Mouse (Mus musculus) CH12.LX (cell line): ENCODE measurements around the gene Rhbg. TPM values are rescaled to one million over a fixed set of nuclear protein-coding genes. Genes with fewer than 3 reads are reported as not detected.

Experiments
- DNase-seq: peaks from one replicate; pipeline ENCODE4 v3.0.0-alpha.2; 2013; ENCODE audit errors: extremely low read depth
- H3K27ac ChIP-seq: 2 replicates; pipeline ENCODE4 v1.5.1; 2012; ENCODE audit warnings: low read depth, mild to moderate bottlenecking, control low read depth, moderate library complexity; ENCODE audit not compliant: insufficient read depth
- H3K27me3 ChIP-seq: replicated peaks from 2 replicates; pipeline ENCODE3; 2012; ENCODE audit warnings: inconsistent platforms
- H3K36me3 ChIP-seq, 2 experiments: replicated peaks in 1 of 2; 2 replicates each; pipeline versions ENCODE3 to v1.6.1; 2012; ENCODE audit warnings: inconsistent platforms in 1 of 2, low read length in 1 of 2, mild to moderate bottlenecking in 1 of 2, mixed read lengths in 1 of 2, moderate library complexity in 1 of 2; ENCODE audit not compliant: control insufficient read depth in 1 of 2, insufficient read depth in 1 of 2
- H3K4me1 ChIP-seq, 2 experiments: 2 replicates each; pipeline ENCODE4 v1.6.1; 2012; ENCODE audit warnings: inconsistent platforms in 1 of 2, moderate library complexity in 1 of 2; ENCODE audit not compliant: insufficient read depth in 2 of 2, control insufficient read depth in 1 of 2
- H3K4me2 ChIP-seq: 2 replicates; pipeline ENCODE4 v1.6.1; 2012; ENCODE audit warnings: low read depth, mild to moderate bottlenecking, control low read depth; ENCODE audit not compliant: poor library complexity, insufficient read depth, severe bottlenecking
- H3K4me3 ChIP-seq, 3 experiments: fragments of 150-350 bp in 1 of 3; sonication (generic) in 1 of 3; replicated peaks in 1 of 3; 2 replicates each; pipeline versions ENCODE3 to v1.5.1; 2011 to 2012; ENCODE audit warnings: low read depth in 2 of 3, low read length in 2 of 3, mild to moderate bottlenecking in 2 of 3, moderate library complexity in 2 of 3, control low read depth in 1 of 3, improper control_type of control experiment in 1 of 3, inconsistent platforms in 1 of 3, mixed read lengths in 1 of 3; ENCODE audit not compliant: poor library complexity in 1 of 3
- H3K79me2 ChIP-seq: replicated peaks from 2 replicates; pipeline ENCODE4 v1.6.1; 2012; ENCODE audit warnings: mild to moderate bottlenecking, moderate library complexity; ENCODE audit not compliant: control insufficient read depth, poor library complexity, insufficient read depth, severe bottlenecking; ENCODE audit errors: extremely low read depth
- H3K9ac ChIP-seq: 2 replicates; pipeline ENCODE4 v1.6.1; 2012; ENCODE audit warnings: low read depth, mild to moderate bottlenecking, control low read depth, moderate library complexity; ENCODE audit not compliant: insufficient read depth
- H3K9me3 ChIP-seq: replicated peaks from 2 replicates; pipeline ENCODE3; 2012; ENCODE audit warnings: low read length, inconsistent platforms, mixed read lengths
- BHLHE40 ChIP-seq: IDR thresholded peaks from 2 replicates; pipeline ENCODE4 v1.6.1; 2011; ENCODE audit warnings: mild to moderate bottlenecking, low read depth, low read length, improper control_type of control experiment
- CHD1 ChIP-seq: IDR thresholded peaks from 2 replicates; pipeline ENCODE4 v1.6.1; 2012; ENCODE audit warnings: low read depth, low read length, improper control_type of control experiment, inconsistent platforms
- CHD2 ChIP-seq: IDR thresholded peaks from 2 replicates; pipeline ENCODE4 v1.6.1; 2011; ENCODE audit warnings: low read length, improper control_type of control experiment
- E2F4 ChIP-seq: IDR thresholded peaks from 2 replicates; pipeline ENCODE4 v1.6.1; 2011; ENCODE audit warnings: low read depth, low read length, improper control_type of control experiment; ENCODE audit not compliant: insufficient replicate concordance
- ELF1 ChIP-seq: IDR thresholded peaks from 2 replicates; pipeline ENCODE4 v1.6.1; 2014; ENCODE audit warnings: low read depth, mild to moderate bottlenecking, inconsistent platforms, low read length, improper control_type of control experiment
- ETS1 ChIP-seq: conservative IDR thresholded peaks from 2 replicates; pipeline ENCODE4 v1.6.1; 2012; ENCODE audit warnings: low read depth, mild to moderate bottlenecking, inconsistent platforms, low read length, improper control_type of control experiment, moderate library complexity
- IRF4 ChIP-seq: IDR thresholded peaks from 2 replicates; pipeline ENCODE4 v1.6.1; 2014; ENCODE audit warnings: low read depth, mild to moderate bottlenecking, inconsistent platforms, low read length, improper control_type of control experiment
- KAT2A ChIP-seq: IDR thresholded peaks from 2 replicates; pipeline ENCODE4 v1.6.1; 2012; ENCODE audit warnings: low read length, improper control_type of control experiment, inconsistent platforms; ENCODE audit not compliant: insufficient replicate concordance
- MAX ChIP-seq: IDR thresholded peaks from 2 replicates; pipeline ENCODE4 v1.6.1; 2011; ENCODE audit warnings: low read length, improper control_type of control experiment
- MEF2A ChIP-seq: IDR thresholded peaks from 2 replicates; pipeline ENCODE4 v1.6.1; 2014; ENCODE audit warnings: low read depth, mild to moderate bottlenecking, inconsistent platforms, low read length, improper control_type of control experiment, borderline replicate concordance
- MYC ChIP-seq: IDR thresholded peaks from 2 replicates; pipeline ENCODE4 v1.6.1; 2011; ENCODE audit warnings: low read depth, mild to moderate bottlenecking, improper control_type of control experiment, low read length
- NELFE ChIP-seq: IDR thresholded peaks from 2 replicates; pipeline ENCODE4 v1.6.1; 2011; ENCODE audit warnings: low read depth, low read length, improper control_type of control experiment
- PAX5 ChIP-seq: IDR thresholded peaks from 2 replicates; pipeline ENCODE4 v1.6.1; 2012; ENCODE audit warnings: low read length, inconsistent platforms, mixed read lengths
- POLR2A ChIP-seq: IDR thresholded peaks from 2 replicates; pipeline ENCODE4 v1.6.1; 2011; ENCODE audit warnings: low read depth, mild to moderate bottlenecking, improper control_type of control experiment, low read length
- POLR2AphosphoS2 ChIP-seq: IDR thresholded peaks from 2 replicates; pipeline ENCODE4 v1.6.1; 2011; ENCODE audit warnings: low read depth, low read length, improper control_type of control experiment
- RAD21 ChIP-seq: IDR thresholded peaks from 2 replicates; pipeline ENCODE4 v1.6.1; 2011; ENCODE audit warnings: low read depth, mild to moderate bottlenecking, low read length, improper control_type of control experiment, moderate library complexity
- RCOR1 ChIP-seq: conservative IDR thresholded peaks from 2 replicates; pipeline ENCODE4 v1.6.1; 2012; ENCODE audit warnings: low read depth, mild to moderate bottlenecking, inconsistent platforms, low read length, improper control_type of control experiment
- SMC3 ChIP-seq: IDR thresholded peaks from 2 replicates; pipeline ENCODE4 v1.6.1; 2011; ENCODE audit warnings: low read depth, low read length, improper control_type of control experiment
- USF2 ChIP-seq: conservative IDR thresholded peaks from 2 replicates; pipeline ENCODE4 v1.6.1; 2011; ENCODE audit warnings: low read depth, low read length, improper control_type of control experiment
- ZKSCAN1 ChIP-seq: IDR thresholded peaks from 2 replicates; pipeline ENCODE4 v1.6.1; 2012; ENCODE audit warnings: low read depth, inconsistent platforms, low read length, improper control_type of control experiment, borderline replicate concordance
- ZMIZ1 ChIP-seq: IDR thresholded peaks from 2 replicates; pipeline ENCODE4 v1.6.1; 2012; ENCODE audit warnings: low read depth, mild to moderate bottlenecking, inconsistent platforms, low read length, improper control_type of control experiment
- ZNF384 ChIP-seq: IDR thresholded peaks from 2 replicates; pipeline ENCODE4 v1.6.1; 2012; ENCODE audit warnings: low read depth, low read length, improper control_type of control experiment, inconsistent platforms
- dilution Hi-C: fragments of 300-500 bp; cut with MboI; formaldehyde crosslinking; loops from 2 replicates; pipeline ENCODE4 v1.14.3; 2020; ENCODE audit warnings: low sequenced_read_pairs; ENCODE audit not compliant: extremely low pct_unique_long_range_greater_than_20kb, extremely low pct_ligation_motif_present
- in situ Hi-C: fragments of 300-500 bp; cut with MboI; formaldehyde crosslinking; loops from 3 replicates; pipeline ENCODE4 v1.14.3; 2019; ENCODE audit warnings: low sequenced_read_pairs, low pct_ligation_motif_present, low pct_unique_long_range_greater_than_20kb, mixed read lengths
- polyA plus RNA-seq: library from polyadenylated mRNA; unstranded; fragments of >175 nt; gene quantifications from 2 replicates; pipeline ENCODE4 v1.2.1, GENCODE M21; 2012; ENCODE audit warnings: low read depth; ENCODE audit not compliant: insufficient read length
- total RNA-seq, 2 experiments: library from RNA; depleted of rRNA; stranded (reverse); fragments of 300-350 nt in 1 of 2; fragments of >200 nt in 1 of 2; gene quantifications; 2 replicates each; pipeline ENCODE4 v1.2.3; 2012 to 2014

Gene Rhbg
- total and polyA plus RNA-seq, 3 experiments: 0.08 TPM; not detected in 2

DNA sequence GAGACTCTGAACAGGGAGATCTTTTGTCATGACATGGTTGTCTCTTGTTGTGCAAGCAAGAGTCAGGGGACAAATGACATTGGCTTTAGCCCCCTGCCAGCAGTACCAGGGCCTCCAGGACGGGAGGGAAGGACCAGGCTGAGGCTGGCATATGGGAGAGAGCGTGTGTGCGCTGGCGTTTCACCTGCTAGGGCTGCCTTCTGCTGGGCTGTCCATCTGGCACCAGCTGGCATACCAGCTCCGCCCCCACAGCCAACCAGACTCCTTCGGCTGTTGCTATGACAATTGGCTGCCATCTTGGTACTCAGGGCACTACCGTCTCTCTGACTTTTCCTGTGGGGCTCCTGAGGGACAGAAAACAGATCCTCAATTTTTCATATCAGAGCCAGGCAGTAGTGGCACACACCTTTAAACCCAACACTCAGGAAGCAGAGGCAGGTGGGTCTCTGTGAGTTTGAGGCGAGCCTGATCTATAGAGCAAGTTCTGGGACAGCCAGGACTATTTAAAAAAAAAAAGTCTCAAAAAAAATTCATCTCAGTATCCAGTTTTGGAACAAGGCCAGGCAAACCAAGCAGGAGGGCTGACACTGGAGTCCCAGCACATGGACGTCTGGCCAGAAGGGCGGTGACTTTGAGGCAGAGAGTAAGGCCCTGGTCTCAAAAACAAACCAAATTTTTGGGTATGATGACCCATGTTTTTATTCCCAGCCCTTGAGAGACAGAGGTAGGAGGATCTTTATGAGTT lies 28.2 kb downstream of the Rhbg start:
- Histone ChIP-seq H3K27ac (no peak overlapping the region), H3K79me2 (no peaks in the 10 kb centered on the region), H3K27me3 (peaks cover 74% of the 10 kb centered on the region), H3K9me3 (no peaks in the 10 kb centered on the region), H3K4me3 (no peak overlapping the region), H3K36me3 (no peaks in the 10 kb centered on the region), H3K4me1 (peaks cover 6 to 16% of the 10 kb centered on the region in 2 experiments; a peak in 2 of 4 replicates), H3K9ac (no peak overlapping the region), H3K4me2 (no peak overlapping the region)
- dilution Hi-C loops: no loop called here
- in situ Hi-C loops: no loop called here
- DNase-seq: no peak
- no peak for TF ChIP-seq POLR2AphosphoS2
- TF ChIP-seq PAX5: no peak
- no peak for TF ChIP-seq MYC
- TF ChIP-seq USF2: no peak
- TF ChIP-seq ZMIZ1: no peak
- TF ChIP-seq ZKSCAN1: no peak
- no peak for TF ChIP-seq KAT2A
- TF ChIP-seq ETS1: no peak
- no peak for TF ChIP-seq ZNF384
- TF ChIP-seq E2F4: no peak
- no peak for TF ChIP-seq CHD1
- no peak for TF ChIP-seq IRF4
- no peak for TF ChIP-seq SMC3
- no peak for TF ChIP-seq MEF2A
- no peak for TF ChIP-seq POLR2A

DNA sequence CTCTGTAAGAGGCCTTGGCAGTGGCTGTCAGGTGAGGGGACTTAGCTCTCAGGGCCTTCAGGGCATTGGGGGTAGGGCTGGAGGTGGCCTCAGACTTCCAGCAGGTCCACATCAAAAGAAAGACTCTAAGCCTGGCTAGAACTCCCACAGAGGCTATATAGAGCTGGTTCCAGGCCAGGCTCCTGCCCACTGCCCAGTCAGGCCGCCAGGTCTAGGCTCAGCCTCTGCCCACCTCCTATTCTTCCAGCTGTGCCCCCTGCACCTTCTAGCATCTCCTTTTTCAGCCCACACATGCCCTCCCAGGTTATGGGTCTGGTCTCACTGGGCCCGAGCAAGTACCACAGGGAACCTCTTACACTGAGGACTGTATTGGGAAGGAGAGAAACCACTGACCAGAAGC lies 29.6 kb downstream of the Rhbg start:
- H3K4me2 ChIP-seq: no peak overlapping the region
- H3K36me3 ChIP-seq: no peaks in the 10 kb centered on the region
- no peaks in the 10 kb centered on the region for H3K79me2 ChIP-seq
- no peak for DNase-seq
- TF ChIP-seq ELF1: no peak
- TF ChIP-seq NELFE: no peak
- TF ChIP-seq CHD2: no peak
- TF ChIP-seq RAD21: no peak
- TF ChIP-seq POLR2A: no peak
- TF ChIP-seq RCOR1: no peak
- TF ChIP-seq BHLHE40: no peak
- no peak for TF ChIP-seq ZNF384
- no peak for TF ChIP-seq MAX
- TF ChIP-seq, all 38 proteins: peak for 0
- Histone ChIP-seq H3K27me3 (peaks cover 75% of the 10 kb centered on the region), H3K9me3 (no peaks in the 10 kb centered on the region), H3K4me1 (peaks cover 0 to 8% of the 10 kb centered on the region in 2 experiments; a peak in 2 of 4 replicates), H3K4me3 (no peak overlapping the region), H3K9ac (no peak overlapping the region), H3K27ac (no peak overlapping the region)
- dilution Hi-C loops (no loop called here), in situ Hi-C loops (no loop called here)
